Mouse (Mus musculus) bone marrow macrophage, adult 2 months (primary cell): Measurements from ENCODE around the gene Cd3g.

Experiments
- CTCF ChIP-seq: IDR thresholded peaks from 2 replicates; pipeline ENCODE4 v1.5.1; 2012; ENCODE audit warnings: low read depth, mild to moderate bottlenecking, low read length, moderate library complexity
- POLR2A ChIP-seq: IDR thresholded peaks from 2 replicates; pipeline ENCODE4 v1.6.1; 2012; ENCODE audit warnings: mild to moderate bottlenecking, low read depth, low read length, borderline replicate concordance

DNA sequence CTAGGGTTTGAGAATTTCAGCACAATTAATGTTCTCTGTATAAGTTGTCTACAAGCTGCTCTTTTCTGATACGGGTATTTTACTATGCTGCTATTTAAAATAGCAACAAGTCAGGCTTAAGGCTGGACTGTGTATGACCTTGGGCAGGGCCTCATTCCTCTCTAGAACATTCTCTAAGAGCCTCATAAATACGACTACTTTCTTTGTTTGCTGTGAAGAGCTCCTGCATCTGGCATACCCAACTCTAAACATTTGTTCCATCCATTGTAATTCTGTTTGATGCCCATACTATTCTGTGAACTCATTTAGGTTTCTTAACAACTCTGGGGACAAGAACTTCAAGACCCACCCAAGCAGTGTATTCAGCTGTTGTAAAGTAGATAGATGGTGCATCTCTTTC, 2.8 kb upstream of the Cd3g start:
- TF ChIP-seq POLR2A (no peak), CTCF (no peak)
